Mouse (Mus musculus) liver, postnatal 0 days (tissue): ENCODE measurements at regions not wholly inside any gene's neighbourhood (a gene's known extent, or its start where the extent isn't known, plus 50 kb on each side); places are given as distances from the start of the nearest gene placed in this dataset.

Source experiments
- CTCF ChIP-seq: sonication (generic); IDR thresholded peaks from 2 replicates; pipeline ENCODE4 v1.5.1; 2016; ENCODE audit warnings: antibody characterized with exemption, low read depth
- EP300 ChIP-seq: IDR thresholded peaks from 2 replicates; pipeline ENCODE4 v1.6.1; 2016; ENCODE audit warnings: antibody characterized with exemption, low read depth, mild to moderate bottlenecking

DNA sequence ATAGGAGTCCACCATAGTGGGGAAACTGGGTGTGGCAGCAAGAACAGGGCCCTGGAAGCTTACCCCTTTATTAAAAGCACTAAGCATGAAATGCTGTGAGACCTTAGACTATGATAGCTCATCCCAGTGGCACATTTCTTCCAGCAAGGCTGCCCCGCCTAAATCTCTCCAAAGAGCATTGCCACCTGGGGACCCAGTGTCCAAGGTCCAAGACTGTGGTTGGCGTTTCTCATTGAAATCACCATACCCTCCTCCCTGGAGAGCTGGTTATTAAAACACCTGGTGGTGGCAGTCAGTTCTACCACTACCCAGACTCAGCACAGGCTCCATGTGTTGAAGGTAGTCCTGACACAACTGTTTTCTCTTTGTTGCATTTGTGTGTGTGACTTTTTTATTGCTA is 78.9 kb upstream of the Stt3b start:
- TF ChIP-seq EP300 (no peak), CTCF (no peak)
